Mouse (Mus musculus) adrenal gland, adult (tissue): ENCODE measurements at regions not wholly inside any gene's neighbourhood (a gene's known extent, or its start where the extent isn't known, plus 50 kb on each side); places are given as distances from the start of the nearest gene placed in this dataset.

Source experiments
- DNase-seq, 2 experiments: peaks; one replicate each; pipeline ENCODE4 v3.0.0; 2022 to 2023; ENCODE audit warnings: low spot score in 1 of 2; ENCODE audit not compliant: inconsistent age in 2 of 2

GRCm38 (mm10) chr13:68049731-68050130 lies 186.6 kb downstream of the BC048507 start:
- DNase-seq, result peak in 1 of 2 experiments; percentile 63

- peak; percentile 56 to 84 for DNase-seq
These were observed 230.2 kb downstream of the BC048507 start for GRCm38 (mm10) chr13:68093311-68093710.

- DNase-seq, result peak; percentile 18 to 67
These were observed 253.7 kb downstream of the BC048507 start for GRCm38 (mm10) chr13:68116786-68117185.
